Mouse (Mus musculus): ENCODE data around the gene Gabarap.

DNA sequence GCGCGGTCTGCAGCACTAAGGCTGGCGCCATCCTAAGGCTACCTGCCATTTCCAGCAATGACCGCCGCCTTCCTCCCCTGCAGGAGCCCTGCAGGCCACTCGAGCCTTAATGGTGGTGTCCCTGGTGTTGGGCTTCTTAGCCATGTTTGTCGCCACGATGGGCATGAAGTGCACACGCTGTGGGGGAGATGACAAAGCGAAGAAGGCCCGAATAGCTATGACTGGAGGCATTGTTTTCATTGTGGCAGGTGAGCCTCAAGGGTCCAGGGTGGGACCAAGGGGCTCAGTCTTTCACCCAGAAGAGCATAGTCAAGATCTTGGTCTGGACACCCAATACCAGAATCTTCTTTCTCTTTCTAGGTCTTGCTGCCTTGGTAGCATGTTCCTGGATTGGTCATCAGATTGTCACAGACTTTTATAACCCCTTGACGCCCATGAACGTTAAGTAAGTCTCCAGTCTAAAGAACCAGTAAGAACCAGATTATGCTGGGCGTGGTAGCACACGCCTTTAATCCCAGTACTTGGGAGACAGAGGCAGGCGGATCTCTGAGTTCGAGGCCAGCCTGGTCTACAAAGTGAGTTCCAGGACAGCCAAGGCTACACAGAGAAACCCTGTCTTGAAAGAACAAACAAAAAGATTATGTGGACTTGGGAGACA is 24.0 kb upstream of the Gabarap start:
- no peak for TF ChIP-seq USF1 (IDR thresholded peaks at IDR 0.05; ENCODE audit: low read depth, low read length)
- TF ChIP-seq NRF1 (IDR thresholded peaks at IDR 0.05; ENCODE audit: low read depth, low read length) = no peak
- TF ChIP-seq CTCF (conservative IDR thresholded peaks at IDR 0.05 in 1 of 2, IDR thresholded peaks at IDR 0.05 in 1 of 2; ENCODE audit: low read depth in 2 of 2, low read length in 2 of 2) = no peak
- no peak for TF ChIP-seq E2F4 (IDR thresholded peaks at IDR 0.05; ENCODE audit: insufficient replicate concordance, low read depth, low read length)
- TF ChIP-seq EP300 (IDR thresholded peaks at IDR 0.05; ENCODE audit: low read length) = no peak
- no peak for TF ChIP-seq TBP (conservative IDR thresholded peaks at IDR 0.05; ENCODE audit: low read depth, low read length)
- no peak for TF ChIP-seq POLR2A (IDR thresholded peaks at IDR 0.05; ENCODE audit: low read depth, low read length)
- no peak for TF ChIP-seq HCFC1 (IDR thresholded peaks at IDR 0.05; ENCODE audit: low read depth, low read length)
- no peak for TF ChIP-seq TCF12 (IDR thresholded peaks at IDR 0.05; ENCODE audit: low read depth, low read length)
- TF ChIP-seq IRF4 (IDR thresholded peaks at IDR 0.05; ENCODE audit: low read depth, low read length) = no peak
- TF ChIP-seq PAX5 (IDR thresholded peaks at IDR 0.05; ENCODE audit: low read length) = no peak
- TF ChIP-seq MAZ (IDR thresholded peaks at IDR 0.05; ENCODE audit: low read depth, low read length) = no peak
- no peak for TF ChIP-seq USF2 (conservative IDR thresholded peaks at IDR 0.05; ENCODE audit: low read depth, low read length)
- TF ChIP-seq JUN (IDR thresholded peaks at IDR 0.05; ENCODE audit: insufficient read depth, low read depth, low read length) = no peak
